In genomic region chr16:34643511-34644259, GRCm38 (mm10) we compare ENCODE assay signal across 16 mouse cellular contexts. TPM values are rescaled to one million over a fixed set of nuclear protein-coding genes. Genes with fewer than 3 reads are reported as not detected.
DNase-seq lines count a peak whose midpoint lies in the region; ATAC-seq and TF ChIP-seq lines count a peak whose summit lies in the region.
"Had no signal": no experiment of that assay in that cellular context is flagged by ENCODE, and none has a peak within 500 bp of the region (broad histone marks: within the 10 kb centered on the region; RNA-seq: fewer than 3 reads in every experiment).

No protein-coding gene starts in this region.

- no peaks in the 10 kb centered on the region for H3K9me3 ChIP-seq in heart, postnatal 0 days (replicated peaks; ENCODE audit: control insufficient read depth, low read length)
- H3K9me3 ChIP-seq in forebrain, embryonic 14.5 days (replicated peaks; ENCODE audit: control insufficient read depth, low read length): no peaks in the 10 kb centered on the region
- H3K9me3 ChIP-seq: forebrain, embryonic 12.5 days; hindbrain, embryonic 15.5 days; limb, embryonic 12.5 days; stomach, embryonic 15.5 days had no signal

- no peak overlapping the region for H3K9ac ChIP-seq in heart, postnatal 0 days (replicated peaks; ENCODE audit: low read depth, low read length)
- no peak overlapping the region for H3K9ac ChIP-seq in forebrain, embryonic 14.5 days (ENCODE audit: low read length)
- H3K9ac ChIP-seq: forebrain, embryonic 12.5 days; hindbrain, embryonic 15.5 days; limb, embryonic 12.5 days; stomach, embryonic 15.5 days had no signal

- no peak overlapping the region for H3K4me3 ChIP-seq in heart, postnatal 0 days (ENCODE audit: low read depth, low read length)
- no peak overlapping the region for H3K4me3 ChIP-seq in forebrain, embryonic 14.5 days (ENCODE audit: low read depth, low read length)
- H3K4me3 ChIP-seq: forebrain, embryonic 12.5 days; hindbrain, embryonic 15.5 days; limb, embryonic 12.5 days; stomach, embryonic 15.5 days had no signal

- no peaks in the 10 kb centered on the region for H3K36me3 ChIP-seq in heart, postnatal 0 days (replicated peaks; ENCODE audit: control insufficient read depth, insufficient read depth, low read length)
- H3K36me3 ChIP-seq in forebrain, embryonic 14.5 days (ENCODE audit: control insufficient read depth, insufficient read depth, low read length): no peaks in the 10 kb centered on the region
- H3K36me3 ChIP-seq: forebrain, embryonic 12.5 days; hindbrain, embryonic 15.5 days; limb, embryonic 12.5 days; stomach, embryonic 15.5 days had no signal

- 26% methylated on average over 8 of the region's 8 CpGs for WGBS in heart, postnatal 0 days
- 77% methylated on average over 8 of the region's 8 CpGs for WGBS in forebrain, embryonic 14.5 days

- H3K4me2 ChIP-seq in heart, postnatal 0 days (ENCODE audit: low read depth, low read length): peak overlapping the region; percentile 11; the same call in 1 of the 2 replicates
- H3K4me2 ChIP-seq in forebrain, embryonic 14.5 days (ENCODE audit: low read length): no peak overlapping the region
- H3K4me2 ChIP-seq: forebrain, embryonic 12.5 days; hindbrain, embryonic 15.5 days; limb, embryonic 12.5 days; stomach, embryonic 15.5 days had no signal

- H3K4me1 ChIP-seq in heart, postnatal 0 days (ENCODE audit: control insufficient read depth, insufficient read depth): no peaks in the 10 kb centered on the region
- H3K4me1 ChIP-seq in forebrain, embryonic 14.5 days (ENCODE audit: control insufficient read depth, insufficient read depth, low read length): no peaks in the 10 kb centered on the region
- H3K4me1 ChIP-seq: hindbrain, embryonic 15.5 days; limb, embryonic 12.5 days; stomach, embryonic 15.5 days had no signal

- H3K27me3 ChIP-seq in heart, postnatal 0 days (ENCODE audit: control insufficient read depth, insufficient read depth, low read length): no peaks in the 10 kb centered on the region
- no peaks in the 10 kb centered on the region for H3K27me3 ChIP-seq in forebrain, embryonic 14.5 days (replicated peaks; ENCODE audit: control insufficient read depth, insufficient read depth, low read length)
- H3K27me3 ChIP-seq: forebrain, embryonic 12.5 days; hindbrain, embryonic 15.5 days; stomach, embryonic 15.5 days had no signal

- no peak for DNase-seq in heart, postnatal 0 days (ENCODE audit: low spot score)
- DNase-seq in heart, adult 8-10 months (ENCODE audit: low spot score): no peak
- DNase-seq in adrenal gland, postnatal 36 days: peak; percentile 21 to 36
- DNase-seq in frontal cortex, adult 2 months (ENCODE audit: extremely low spot score in 1 of 2, low spot score in 1 of 2): peak; percentile 59 to 77
- DNase-seq in lung, postnatal 4 days: peak; percentile 52 to 81
- no peak for DNase-seq in cerebellum, adult 18-20 months
- DNase-seq in forebrain, embryonic 14.5 days (ENCODE audit: low spot score): no peak
- DNase-seq: cerebellum, adult 11-12 months; kidney, postnatal 25 days; retina, postnatal 1 day had no signal

- TF ChIP-seq CTCF in heart, postnatal 0 days (IDR thresholded peaks at IDR 0.05; ENCODE audit: low read depth): no peak

- no peak for TF ChIP-seq EP300 in heart, postnatal 0 days (IDR thresholded peaks at IDR 0.05; ENCODE audit: low read depth)

- peak overlapping the region; percentile 34; the same call in 1 of the 2 replicates for H3K27ac ChIP-seq in heart, postnatal 0 days (ENCODE audit: low read depth)
- no peak overlapping the region for H3K27ac ChIP-seq in forebrain, embryonic 14.5 days (ENCODE audit: low read depth, low read length)
- H3K27ac ChIP-seq: forebrain, embryonic 12.5 days; hindbrain, embryonic 15.5 days; limb, embryonic 12.5 days; stomach, embryonic 15.5 days had no signal

- ATAC-seq in heart, postnatal 0 days (ENCODE audit: insufficient read depth, low read depth): no peak; the same call in 1 of the 2 replicates
- ATAC-seq in forebrain, embryonic 14.5 days: no peak

RNA-seq across cellular contexts. Expression of gene Ropn1, which starts 6.0 kb away (rescaled TPM):
- 14.0 TPM in 1 of 2 replicates, not detected in the other for total RNA-seq in heart, postnatal 0 days (2014; rRNA removed; ENCODE audit: low replicate concordance)
- polyA plus RNA-seq in heart, postnatal 0 days (2015; fragmentation: Nextera tagmentation; extraction: Ambion mirVana): 1.7 and 2.0 TPM in 2 replicates
- not detected for total RNA-seq in heart, adult 8-10 months (2022)
- total RNA-seq in adrenal gland, postnatal 36 days (2021): not detected
- 0.15 TPM in 1 of 2 replicates, not detected in the other for polyA plus RNA-seq in frontal cortex, adult 2 months (2012; rRNA removed)
- not detected in 2 replicates for polyA plus RNA-seq in forebrain, embryonic 14.5 days (2014; fragmentation: Nextera tagmentation; extraction: Ambion mirVana)
- total RNA-seq: granulocyte monocyte progenitor cell, adult 5-6 weeks; megakaryocyte, adult 5-6 weeks had no signal
- polyA plus RNA-seq: forebrain, embryonic 12.5 days; hindbrain, embryonic 15.5 days; stomach, embryonic 15.5 days had no signal

RNA-seq across cellular contexts. Expression of gene Ccdc14, which starts 46.7 kb away (rescaled TPM):
- 3.7 and 7.3 TPM in 2 replicates for total RNA-seq in heart, postnatal 0 days (2014; rRNA removed; ENCODE audit: low replicate concordance)
- polyA plus RNA-seq in heart, postnatal 0 days (2015; fragmentation: Nextera tagmentation; extraction: Ambion mirVana): 2.6 and 2.8 TPM in 2 replicates
- 1 to 10 TPM; 1.9 to 3.1 (median 2.4) TPM for total RNA-seq in heart, adult 8-10 months (2022)
- 1 to 10 TPM; 2.3 to 2.7 TPM for total RNA-seq in adrenal gland, postnatal 36 days (2021)
- polyA plus RNA-seq in frontal cortex, adult 2 months (2012; rRNA removed): 2.8 TPM in 2 replicates
- polyA plus RNA-seq in forebrain, embryonic 14.5 days (2014; fragmentation: Nextera tagmentation; extraction: Ambion mirVana): 5.7 and 6.5 TPM in 2 replicates

Comparison
In these comparisons a context has a peak if more than half of its experiments do, and no peak if none do; other contexts are left out.
1. DNase-seq: peak in adrenal gland, postnatal 36 days (2 of 2), frontal cortex, adult 2 months (2 of 2) and lung, postnatal 4 days (2 of 2); none in heart, postnatal 0 days (single experiment), heart, adult 8-10 months (single experiment), cerebellum, adult 18-20 months (0 of 2) and forebrain, embryonic 14.5 days (single experiment).